Mouse (Mus musculus) hindlimb bud, embryonic 11.5 days (tissue): ENCODE data around the gene Spata9.
A peak's percentile ranks its signal among the peaks of the same experiment; 100 is the strongest.
"Not testable (repeated sequence)": the region's sequence is repeated elsewhere in the genome, so short reads cannot be mapped to it uniquely, and the experiment has no call there.

Experiments
- DNase-seq: peaks from one replicate; pipeline ENCODE4 v3.0.0-alpha.2; 2012; ENCODE audit warnings: low read depth, low spot score; ENCODE audit errors: extremely low spot score

The Spata9 gene

GRCm38 (mm10) chr13:75966850-75967249 is at the start of gene Spata9:
Gene Spata9, plus strand, starts transcription at chr13:75967150.
- no peak for DNase-seq

- DNase-seq, result no peak
Measured at GRCm38 (mm10) chr13:75927951-75928350, 39.0 kb upstream of the Spata9 start.

GRCm38 (mm10) chr13:75929071-75929470 is 37.9 kb upstream of the Spata9 start:
- DNase-seq, result not testable (repeated sequence)

- DNase-seq, result no peak
Measured at GRCm38 (mm10) chr13:75930023-75930422, 36.9 kb upstream of the Spata9 start.

GRCm38 (mm10) chr13:75930660-75931059 is 36.3 kb upstream of the Spata9 start:
- DNase-seq, result no peak

- DNase-seq, result no peak
Measured at GRCm38 (mm10) chr13:75931073-75931472, 35.9 kb upstream of the Spata9 start.

GRCm38 (mm10) chr13:75933287-75933686 is 33.7 kb upstream of the Spata9 start:
- no peak for DNase-seq

- DNase-seq, result no peak
Measured at GRCm38 (mm10) chr13:75938866-75939265, 28.1 kb upstream of the Spata9 start.

GRCm38 (mm10) chr13:75940791-75941517 is 26.0 kb upstream of the Spata9 start:
- DNase-seq, result no peak

GRCm38 (mm10) chr13:75941518-75942295 is 25.2 kb upstream of the Spata9 start:
- DNase-seq, result no peak

- DNase-seq, result no peak
Measured at GRCm38 (mm10) chr13:75942731-75943130, 24.2 kb upstream of the Spata9 start.

GRCm38 (mm10) chr13:75943189-75944043 is 23.5 kb upstream of the Spata9 start, which contains the start of gene Rhobtb3:
Gene Rhobtb3, minus strand, starts transcription at chr13:75943925.
- DNase-seq, result peak; percentile 53

GRCm38 (mm10) chr13:75944044-75944820 is 22.7 kb upstream of the Spata9 start:
- no peak for DNase-seq

- no peak for DNase-seq
Measured at GRCm38 (mm10) chr13:75950295-75950694, 16.7 kb upstream of the Spata9 start.

GRCm38 (mm10) chr13:75955357-75955992 is 11.5 kb upstream of the Spata9 start:
- no peak for DNase-seq

- DNase-seq, result no peak
Measured at GRCm38 (mm10) chr13:75974481-75974880, 7.5 kb downstream of the Spata9 start.

GRCm38 (mm10) chr13:75975629-75976028 is 8.7 kb downstream of the Spata9 start:
- DNase-seq, result no peak

GRCm38 (mm10) chr13:75976218-75976617 is 9.3 kb downstream of the Spata9 start:
- DNase-seq, result no peak

GRCm38 (mm10) chr13:75976649-75977048 is 9.7 kb downstream of the Spata9 start:
- no peak for DNase-seq

- DNase-seq, result no peak
Measured at GRCm38 (mm10) chr13:75981901-75982300, 15.0 kb downstream of the Spata9 start.
